Mouse (Mus musculus) embryonic facial prominence, embryonic 10.5 days (tissue): ENCODE measurements at regions not wholly inside any gene's neighbourhood (a gene's known extent, or its start where the extent isn't known, plus 50 kb on each side); places are given as distances from the start of the nearest gene placed in this dataset.

Source experiments
- DNase-seq: peaks from one replicate; pipeline ENCODE4 v3.0.0-alpha.2; 2017; ENCODE audit warnings: low spot score
- H3K27ac ChIP-seq: fragments of 300-500 bp; sonication (generic); replicated peaks from 2 replicates; pipeline ENCODE4 v1.5.1; 2016; ENCODE audit warnings: mild to moderate bottlenecking
- H3K27me3 ChIP-seq: fragments of 300-500 bp; sonication (generic); replicated peaks from 2 replicates; pipeline ENCODE4 v1.6.1; 2016; ENCODE audit warnings: low read depth, mild to moderate bottlenecking; ENCODE audit not compliant: poor library complexity, severe bottlenecking
- H3K36me3 ChIP-seq: fragments of 300-500 bp; sonication (generic); replicated peaks from 2 replicates; pipeline ENCODE4 v1.6.1; 2016; ENCODE audit warnings: mild to moderate bottlenecking, moderate library complexity
- H3K4me1 ChIP-seq: fragments of 300-500 bp; sonication (generic); 2 replicates; pipeline ENCODE4 v1.6.1; 2016
- H3K4me3 ChIP-seq: fragments of 300-500 bp; sonication (generic); 2 replicates; pipeline ENCODE4 v1.5.1; 2016; ENCODE audit warnings: mild to moderate bottlenecking, moderate library complexity
- H3K9me3 ChIP-seq: fragments of 300-500 bp; sonication (generic); 2 replicates; pipeline ENCODE4 v1.6.1; 2016; ENCODE audit warnings: mild to moderate bottlenecking
- WGBS: fragments of 180-500 bp; shearing (Covaris S2); methylation state at CpG from one replicate; pipeline ENCODE4 v1.1.7; 2016; 5-methylcytosine and 5-hydroxymethylcytosine counted together

GRCm38 (mm10) chrX:21828975-21829374, 84.1 kb upstream of the Gm28269 start:
- Histone ChIP-seq H3K27me3 (no peaks in the 10 kb centered on the region), H3K4me3 (no peak overlapping the region), H3K36me3 (no peaks in the 10 kb centered on the region), H3K9me3 (no peaks in the 10 kb centered on the region), H3K27ac (no peak overlapping the region), H3K4me1 (no peaks in the 10 kb centered on the region)
- peak; percentile 15 for DNase-seq

- Histone ChIP-seq H3K36me3 (no peaks in the 10 kb centered on the region), H3K27me3 (no peaks in the 10 kb centered on the region), H3K9me3 (no peaks in the 10 kb centered on the region), H3K4me3 (no peak overlapping the region), H3K27ac (no peak overlapping the region), H3K4me1 (no peaks in the 10 kb centered on the region)
- no peak for DNase-seq
These were observed 64.3 kb upstream of the Gm28269 start for GRCm38 (mm10) chrX:21809212-21809611.

DNA sequence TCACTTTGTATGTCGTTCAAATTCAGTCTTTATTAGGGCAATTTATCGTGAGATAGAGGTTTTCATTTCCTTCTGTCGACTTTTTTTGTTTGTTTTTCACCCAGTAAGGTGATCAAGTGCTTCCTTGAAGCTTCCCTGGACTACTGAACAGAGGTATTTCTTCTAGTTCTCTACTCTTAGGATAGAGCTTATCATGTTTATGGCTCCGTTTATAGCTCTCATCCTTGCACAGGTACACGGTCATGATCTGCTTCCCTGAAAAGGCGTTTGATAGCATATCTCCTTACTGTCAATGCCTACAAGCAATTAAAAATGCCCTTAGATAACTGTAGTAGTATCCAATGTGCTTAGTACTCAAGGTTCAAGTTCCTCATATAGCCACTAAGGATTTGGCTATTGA, 56.9 kb upstream of the Gm28269 start:
- no peak for DNase-seq
- 85% methylated on average over 6 of the region's 6 CpGs for WGBS
- Histone ChIP-seq H3K4me3 (no peak overlapping the region), H3K27me3 (no peaks in the 10 kb centered on the region), H3K36me3 (no peaks in the 10 kb centered on the region), H3K9me3 (no peaks in the 10 kb centered on the region), H3K27ac (no peak overlapping the region), H3K4me1 (no peaks in the 10 kb centered on the region)
